16 mouse cellular contexts compared by ENCODE assay signal in genomic region chr2:81105834-81106233, GRCm38 (mm10).
"Had no signal": no experiment of that assay in that cellular context is flagged by ENCODE, and none has a peak within 500 bp of the region (broad histone marks: within the 10 kb centered on the region; RNA-seq: fewer than 3 reads in every experiment).

No protein-coding gene starts in this region.

- H3K4me1 ChIP-seq: kidney, embryonic 15.5 days; limb, embryonic 15.5 days; liver, embryonic 12.5 days; megakaryocyte, embryonic 14.5 days; midbrain, embryonic 15.5 days had no signal

- H3K36me3 ChIP-seq: kidney, embryonic 15.5 days; limb, embryonic 15.5 days; liver, embryonic 12.5 days; midbrain, embryonic 15.5 days had no signal

- ATAC-seq: intestine, embryonic 16.5 days; liver, embryonic 12.5 days; midbrain, embryonic 15.5 days had no signal

- H3K27ac ChIP-seq: kidney, embryonic 15.5 days; limb, embryonic 15.5 days; liver, embryonic 12.5 days; macrophage; midbrain, embryonic 15.5 days had no signal

- DNase-seq: kidney, adult 2 months; kidney, postnatal 14 days; lung, embryonic 14.5 days; lung, postnatal 10 days; right cerebral cortex, adult 18-20 months; right cerebral cortex, postnatal 25 days; thymus, adult 2 months; thymus, postnatal 25 days had no signal

- H3K9ac ChIP-seq: kidney, embryonic 15.5 days; limb, embryonic 15.5 days; liver, embryonic 12.5 days; lung, embryonic 14.5 days; midbrain, embryonic 15.5 days had no signal

- H3K27me3 ChIP-seq: kidney, embryonic 15.5 days; limb, embryonic 15.5 days; liver, embryonic 12.5 days; megakaryocyte, embryonic 14.5 days; midbrain, embryonic 15.5 days had no signal

- H3K9me3 ChIP-seq: kidney, embryonic 15.5 days; limb, embryonic 15.5 days; liver, embryonic 12.5 days; megakaryocyte, embryonic 14.5 days; midbrain, embryonic 15.5 days had no signal

- H3K4me2 ChIP-seq: kidney, embryonic 15.5 days; limb, embryonic 15.5 days; liver, embryonic 12.5 days; lung, embryonic 14.5 days; midbrain, embryonic 11.5 days; midbrain, embryonic 15.5 days had no signal

- H3K4me3 ChIP-seq: kidney, embryonic 15.5 days; limb, embryonic 15.5 days; liver, embryonic 12.5 days; megakaryocyte, embryonic 14.5 days; midbrain, embryonic 15.5 days had no signal
